Mouse (Mus musculus) lung, embryonic 15.5 days (tissue): ENCODE measurements around the gene Cmip. TPM values are rescaled to one million over a fixed set of nuclear protein-coding genes. Genes with fewer than 3 reads are reported as not detected.

Experiments
- ATAC-seq: fragments of 200-750 bp; cut with Nextera tagmentation; 2 replicates; pipeline ENCODE4 v1.8.0; 2017; ENCODE audit warnings: moderate number of reproducible peaks, borderline replicate concordance; ENCODE audit not compliant: low FRiP score, low TSS enrichment; ENCODE audit errors: extremely low read depth
- H3K27ac ChIP-seq: fragments of 300-500 bp; sonication (generic); 2 replicates; pipeline ENCODE4 v1.5.1; 2015; ENCODE audit warnings: moderate library complexity, mild to moderate bottlenecking, inconsistent platforms
- H3K27me3 ChIP-seq: fragments of 300-500 bp; sonication (generic); 2 replicates; pipeline ENCODE4 v1.6.1; 2015; ENCODE audit warnings: inconsistent platforms
- H3K36me3 ChIP-seq: fragments of 300-500 bp; sonication (generic); 2 replicates; pipeline ENCODE4 v1.6.1; 2015; ENCODE audit warnings: inconsistent platforms
- H3K4me1 ChIP-seq: fragments of 300-500 bp; sonication (generic); 2 replicates; pipeline ENCODE4 v1.6.1; 2015; ENCODE audit warnings: inconsistent platforms
- H3K4me2 ChIP-seq: fragments of 300-500 bp; sonication (generic); 2 replicates; pipeline ENCODE4 v1.6.1; 2015; ENCODE audit warnings: inconsistent platforms, mild to moderate bottlenecking, moderate library complexity
- H3K4me3 ChIP-seq: fragments of 300-500 bp; sonication (generic); 2 replicates; pipeline ENCODE4 v1.5.1; 2015; ENCODE audit warnings: mild to moderate bottlenecking, inconsistent platforms
- H3K9ac ChIP-seq: fragments of 300-500 bp; sonication (generic); 2 replicates; pipeline ENCODE4 v1.6.1; 2015; ENCODE audit warnings: inconsistent platforms
- H3K9me3 ChIP-seq: fragments of 300-500 bp; sonication (generic); 2 replicates; pipeline ENCODE4 v1.6.1; 2016; ENCODE audit warnings: inconsistent platforms
- WGBS: fragments of 180-500 bp; shearing (Covaris S2); methylation state at CpG from one replicate; pipeline ENCODE4 v1.1.7; 2015; 5-methylcytosine and 5-hydroxymethylcytosine counted together
- polyA plus RNA-seq: library from polyadenylated mRNA; unstranded; fragments of >200 nt; fragmentation: Nextera tagmentation; extraction: Ambion mirVana; gene quantifications from 2 replicates; pipeline ENCODE4 v1.2.1, GENCODE M21; 2015

Gene Cmip
- polyA plus RNA-seq, 1 experiment from 2014 or later, result 18.8 TPM

DNA sequence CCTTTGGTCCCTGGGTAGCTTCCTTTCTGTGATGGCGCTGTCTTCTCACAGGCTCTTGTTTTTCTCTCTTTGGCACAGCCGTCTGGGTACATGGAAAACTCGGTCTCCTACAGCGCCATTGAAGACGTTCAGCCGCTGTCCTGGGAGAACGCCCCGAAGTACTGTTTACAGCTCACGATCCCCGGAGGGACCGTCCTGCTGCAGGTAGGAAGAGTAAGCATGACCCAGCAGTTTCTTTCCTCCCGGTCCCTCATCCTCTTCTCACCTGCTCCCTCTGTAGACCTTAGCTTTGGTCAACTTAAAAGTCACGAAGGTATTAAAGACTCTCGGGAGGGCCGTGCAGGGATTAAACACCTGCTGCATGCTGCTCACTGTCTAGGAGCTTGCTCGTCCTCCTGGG lies 120.1 kb downstream of the Cmip start:
- no peaks in the 10 kb centered on the region for H3K36me3 ChIP-seq
- H3K27ac ChIP-seq, result no peak overlapping the region
- H3K4me1 ChIP-seq, result peaks cover 35% of the 10 kb centered on the region
- no peaks in the 10 kb centered on the region for H3K27me3 ChIP-seq
- 70% methylated on average over 16 of the region's 16 CpGs for WGBS
- ATAC-seq, result no peak
- H3K4me3 ChIP-seq, result no peak overlapping the region
- H3K4me2 ChIP-seq, result no peak overlapping the region
- no peaks in the 10 kb centered on the region for H3K9me3 ChIP-seq
- H3K9ac ChIP-seq, result no peak overlapping the region

DNA sequence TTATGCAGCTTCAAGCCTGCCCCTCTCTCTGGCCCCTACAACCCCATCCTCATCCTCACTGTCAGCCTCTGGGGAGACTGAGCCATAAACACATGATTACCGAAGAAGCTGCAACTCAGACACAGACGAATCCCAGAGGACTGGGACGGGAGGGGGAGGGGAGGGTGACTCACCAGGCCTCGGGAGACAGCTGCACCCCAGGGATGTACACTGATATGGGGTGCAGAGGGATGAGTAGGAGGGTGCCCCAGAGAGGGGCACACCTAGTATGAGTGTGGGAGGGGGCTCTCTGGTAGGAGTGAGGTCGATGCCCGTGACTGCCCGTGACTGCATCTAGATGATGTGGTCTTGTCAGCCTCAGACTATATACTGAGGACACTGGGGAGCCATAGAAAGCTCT lies 121.8 kb downstream of the Cmip start:
- Histone ChIP-seq H3K9ac (no peak overlapping the region), H3K4me1 (peaks cover 29% of the 10 kb centered on the region), H3K4me2 (no peak overlapping the region), H3K4me3 (no peak overlapping the region), H3K27ac (no peak overlapping the region), H3K36me3 (no peaks in the 10 kb centered on the region), H3K27me3 (no peaks in the 10 kb centered on the region), H3K9me3 (no peaks in the 10 kb centered on the region)
- WGBS, result 65% methylated on average over 7 of the region's 7 CpGs
- no peak for ATAC-seq

DNA sequence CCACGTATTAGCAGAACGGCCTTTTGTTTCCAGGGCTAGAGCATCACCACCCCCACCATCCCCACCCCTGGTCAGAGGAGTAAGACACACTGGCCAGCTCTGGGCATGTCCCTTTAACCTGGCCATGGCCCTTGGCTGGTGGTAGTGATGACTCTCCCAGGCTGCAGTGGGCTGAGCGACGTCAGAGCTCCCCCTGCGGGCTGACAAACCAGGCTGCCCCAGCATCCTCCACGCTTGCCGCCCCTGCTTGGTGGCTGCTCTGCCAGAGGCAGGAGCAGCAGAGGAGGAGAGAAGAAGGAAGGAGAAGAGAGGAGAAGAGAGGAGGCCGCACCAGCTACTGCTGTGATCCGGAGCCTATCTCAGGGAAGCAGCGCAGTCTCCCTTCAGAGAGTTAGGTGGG lies 122.3 kb downstream of the Cmip start:
- no peaks in the 10 kb centered on the region for H3K27me3 ChIP-seq
- ATAC-seq, result no peak
- no peak overlapping the region for H3K27ac ChIP-seq
- H3K9me3 ChIP-seq, result no peaks in the 10 kb centered on the region
- 57% methylated on average over 10 of the region's 10 CpGs for WGBS
- no peak overlapping the region for H3K4me2 ChIP-seq
- no peak overlapping the region for H3K9ac ChIP-seq
- H3K4me1 ChIP-seq, result peaks cover 29% of the 10 kb centered on the region
- no peaks in the 10 kb centered on the region for H3K36me3 ChIP-seq
- no peak overlapping the region for H3K4me3 ChIP-seq

DNA sequence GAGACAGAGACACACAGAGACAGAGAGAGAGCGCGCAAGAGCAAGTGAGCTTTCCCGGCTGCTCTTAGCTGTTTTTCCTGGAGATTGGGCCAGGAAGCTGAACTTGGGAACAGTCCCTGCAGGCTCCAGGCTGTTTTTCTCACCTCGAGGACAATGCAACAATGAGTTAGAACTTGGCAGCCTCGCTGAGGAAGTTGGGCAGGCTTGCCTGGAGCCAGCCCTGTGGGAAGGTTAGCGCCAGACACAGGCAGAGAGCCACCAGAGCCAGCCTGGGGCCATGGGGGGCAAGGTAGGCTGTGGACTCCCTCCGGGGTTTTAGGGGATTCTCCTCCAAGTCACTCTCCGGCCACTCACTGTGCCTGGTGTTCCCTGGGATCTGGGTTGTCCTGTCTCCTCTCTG lies 123.9 kb downstream of the Cmip start:
- Histone ChIP-seq H3K4me1 (peaks cover 29% of the 10 kb centered on the region), H3K27me3 (no peaks in the 10 kb centered on the region), H3K36me3 (no peaks in the 10 kb centered on the region), H3K4me3 (no peak overlapping the region), H3K9me3 (no peaks in the 10 kb centered on the region), H3K9ac (no peak overlapping the region), H3K4me2 (0 out of 2 replicates have a peak overlapping the region, but pooled peaks have one; percentile 10), H3K27ac (peak overlapping the region; percentile 70)
- WGBS, result 38% methylated on average over 8 of the region's 8 CpGs
- ATAC-seq, result peak; percentile 58; the same call in 1 of the 2 replicates

DNA sequence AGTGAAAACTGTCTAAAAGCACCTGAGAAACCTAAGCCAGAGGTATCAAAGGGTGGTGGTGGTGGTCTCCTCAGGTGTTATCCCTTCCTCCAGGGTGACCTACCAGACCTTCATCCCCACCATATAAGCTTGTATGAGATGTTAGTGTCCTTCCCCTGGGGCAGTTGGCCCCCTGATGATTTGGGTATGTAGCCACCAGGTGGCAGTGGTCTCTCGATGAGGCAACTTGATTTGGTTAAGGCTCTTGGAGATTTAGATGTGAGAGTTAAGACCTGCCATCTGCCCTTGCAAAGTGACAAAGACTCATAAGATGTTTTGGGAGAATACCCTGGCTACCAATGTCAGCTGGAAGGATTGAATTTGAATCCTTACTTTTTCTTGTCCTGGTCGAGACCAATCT lies 129.3 kb downstream of the Cmip start:
- 66% methylated on average over 2 of the region's 2 CpGs for WGBS
- Histone ChIP-seq H3K4me3 (no peak overlapping the region), H3K36me3 (no peaks in the 10 kb centered on the region), H3K27me3 (no peaks in the 10 kb centered on the region), H3K9ac (no peak overlapping the region), H3K9me3 (no peaks in the 10 kb centered on the region), H3K4me1 (peaks cover 20% of the 10 kb centered on the region), H3K4me2 (no peak overlapping the region), H3K27ac (no peak overlapping the region)
- ATAC-seq, result no peak

DNA sequence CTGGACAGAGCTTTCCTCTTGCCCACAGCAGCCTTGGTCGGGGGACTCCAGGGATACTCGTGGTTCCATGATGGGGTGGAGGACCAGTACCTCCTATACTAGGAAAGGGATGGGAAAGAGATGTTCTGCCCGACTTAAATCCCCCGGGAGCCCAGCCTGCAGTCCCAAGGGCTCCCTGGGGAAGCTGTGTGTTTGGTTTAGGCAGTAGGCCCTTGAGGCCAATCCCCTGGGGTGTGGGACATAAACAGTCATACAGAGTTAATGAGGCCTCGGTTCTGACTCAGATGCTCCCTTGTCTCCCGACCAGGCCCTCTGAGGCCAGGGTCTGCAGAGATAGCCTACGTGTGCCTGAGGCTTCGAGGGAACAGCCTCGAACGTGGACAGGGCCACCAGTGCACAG lies 130.8 kb downstream of the Cmip start:
- Histone ChIP-seq H3K27me3 (no peaks in the 10 kb centered on the region), H3K4me2 (no peak overlapping the region), H3K4me3 (no peak overlapping the region), H3K9me3 (no peaks in the 10 kb centered on the region), H3K27ac (no peak overlapping the region), H3K36me3 (no peaks in the 10 kb centered on the region), H3K4me1 (peaks cover 22% of the 10 kb centered on the region), H3K9ac (no peak overlapping the region)
- no peak for ATAC-seq
- 72% methylated on average over 10 of the region's 10 CpGs for WGBS

DNA sequence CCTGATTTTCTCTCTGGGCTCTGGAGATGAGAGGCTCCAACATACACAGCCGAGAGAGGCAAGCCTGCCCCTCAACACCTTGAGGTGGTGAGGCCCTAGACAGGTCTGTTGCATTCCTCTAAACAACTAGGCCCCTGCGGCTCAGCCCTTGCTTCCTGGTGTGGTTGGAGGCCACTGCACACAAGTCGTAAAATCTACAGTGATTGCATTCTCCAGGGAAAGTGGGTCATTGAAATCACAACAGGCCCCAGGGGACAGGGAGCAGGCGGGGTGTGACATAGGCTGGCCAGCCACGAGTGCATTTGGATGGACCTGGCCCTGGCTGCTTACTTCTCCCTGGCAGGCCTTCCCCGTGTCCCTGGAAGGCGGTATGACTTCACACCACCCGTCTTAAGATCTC lies 131.5 kb downstream of the Cmip start:
- Histone ChIP-seq H3K4me3 (no peak overlapping the region), H3K27me3 (no peaks in the 10 kb centered on the region), H3K9me3 (no peaks in the 10 kb centered on the region), H3K27ac (no peak overlapping the region), H3K9ac (no peak overlapping the region), H3K4me2 (no peak overlapping the region), H3K36me3 (no peaks in the 10 kb centered on the region), H3K4me1 (peaks cover 22% of the 10 kb centered on the region)
- WGBS, result 66% methylated on average over 8 of the region's 8 CpGs
- no peak for ATAC-seq

DNA sequence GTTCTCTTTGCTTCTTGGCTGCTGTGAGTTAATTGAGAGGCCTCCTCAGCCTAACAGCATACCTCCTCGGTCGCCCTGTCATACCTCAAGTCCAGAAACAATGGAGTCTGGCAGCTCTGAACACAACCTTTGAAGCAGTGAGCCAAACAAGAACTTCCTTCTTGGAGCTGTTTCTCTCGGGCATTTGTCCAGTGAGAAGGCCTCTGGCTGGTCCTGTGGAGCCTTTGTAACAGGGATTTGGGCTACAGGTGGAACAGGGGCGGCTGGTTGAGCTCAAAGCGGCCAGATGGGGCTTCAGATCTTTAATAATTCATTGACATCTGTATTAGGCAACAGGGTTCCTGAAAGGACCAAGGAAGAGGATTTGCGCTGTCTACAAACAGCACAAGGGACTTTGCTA lies 137.0 kb downstream of the Cmip start:
- Histone ChIP-seq H3K27me3 (no peaks in the 10 kb centered on the region), H3K9me3 (no peaks in the 10 kb centered on the region), H3K4me3 (no peak overlapping the region), H3K27ac (no peak overlapping the region), H3K36me3 (peaks cover 5% of the 10 kb centered on the region; the same call in 1 of the 2 replicates), H3K9ac (no peak overlapping the region), H3K4me1 (peaks cover 17% of the 10 kb centered on the region; the same call in 1 of the 2 replicates), H3K4me2 (no peak overlapping the region)
- 70% methylated on average over 6 of the region's 6 CpGs for WGBS
- ATAC-seq, result no peak

DNA sequence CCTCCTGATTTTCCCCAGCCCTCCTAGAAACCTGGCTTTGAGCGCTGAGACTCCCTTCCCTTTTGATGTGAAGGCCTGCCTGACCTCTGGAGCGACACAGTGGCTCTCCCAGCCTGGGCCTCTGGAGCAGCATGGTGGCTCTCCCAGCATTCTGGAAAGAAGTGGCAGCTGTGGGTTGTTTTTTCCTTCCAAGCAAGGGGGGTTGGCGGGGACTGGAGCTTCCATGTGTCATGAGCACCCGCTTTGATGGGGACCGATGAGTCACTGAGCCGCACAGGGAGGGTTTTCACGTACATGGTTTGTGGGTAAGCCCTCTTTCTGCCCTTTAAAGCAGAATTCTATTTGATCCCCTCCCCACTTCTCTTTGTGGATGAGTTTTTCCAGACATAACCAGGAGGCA lies 138.2 kb downstream of the Cmip start:
- 72% methylated on average over 7 of the region's 7 CpGs for WGBS

DNA sequence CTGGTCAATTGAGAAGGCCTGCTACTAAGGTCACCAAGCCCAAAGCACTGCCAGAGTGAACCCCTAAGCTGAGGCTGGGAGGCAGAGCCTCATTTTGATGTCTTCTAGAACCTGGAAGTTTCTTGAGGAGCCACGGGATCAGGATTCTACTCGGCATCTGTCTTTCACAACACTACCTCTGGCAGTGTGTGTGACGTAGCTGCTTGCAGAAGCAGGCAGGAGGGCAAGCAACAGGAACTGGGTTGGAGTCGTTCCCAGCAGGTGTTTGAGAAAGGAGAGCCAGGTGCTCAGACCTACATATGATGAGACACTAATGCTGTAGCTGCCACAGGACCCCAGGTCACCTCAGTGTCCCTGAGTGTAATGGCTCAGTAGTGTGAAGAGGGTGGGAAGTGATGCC lies 140.0 kb downstream of the Cmip start:
- 92% methylated on average over 4 of the region's 4 CpGs for WGBS
- no peaks in the 10 kb centered on the region for H3K27me3 ChIP-seq
- no peak for ATAC-seq

More for the DNA sequence above, 138.2 kb downstream of the Cmip start:
- peaks cover 12% of the 10 kb centered on the region; the same call in 1 of the 2 replicates for H3K4me1 ChIP-seq
- no peak overlapping the region for H3K27ac ChIP-seq
- no peak overlapping the region for H3K9ac ChIP-seq
- no peak overlapping the region for H3K4me3 ChIP-seq
- ATAC-seq, result no peak
- no peaks in the 10 kb centered on the region for H3K9me3 ChIP-seq
- peaks cover 5% of the 10 kb centered on the region; the same call in 1 of the 2 replicates for H3K36me3 ChIP-seq
- H3K4me2 ChIP-seq, result no peak overlapping the region
- H3K27me3 ChIP-seq, result no peaks in the 10 kb centered on the region

DNA sequence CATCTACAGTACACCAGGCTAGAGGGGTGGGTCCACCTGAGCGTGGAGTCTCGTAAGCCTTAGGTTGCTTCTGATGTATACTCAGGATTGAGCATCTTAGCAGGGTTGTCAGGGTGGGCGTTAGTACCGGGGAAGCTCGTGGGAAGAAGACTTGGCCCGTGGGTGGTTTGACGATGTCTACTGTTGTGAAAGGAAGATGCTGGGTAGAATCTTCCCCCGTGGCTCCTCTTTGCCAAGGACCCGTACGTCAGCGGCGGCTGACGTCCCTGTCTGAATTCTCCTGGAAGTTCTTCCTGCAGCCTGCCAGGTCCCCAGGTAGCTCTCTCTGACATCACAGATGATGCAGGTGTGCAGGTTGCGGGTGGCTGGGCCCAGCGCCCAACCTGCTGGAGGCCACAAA lies 140.9 kb downstream of the Cmip start:
- H3K27ac ChIP-seq, result no peak overlapping the region
- 96% methylated on average over 15 of the region's 15 CpGs for WGBS
- peaks cover 5% of the 10 kb centered on the region; the same call in 1 of the 2 replicates for H3K36me3 ChIP-seq

More for the DNA sequence above, 140.0 kb downstream of the Cmip start:
- Histone ChIP-seq H3K4me3 (no peak overlapping the region), H3K4me2 (no peak overlapping the region), H3K27ac (no peak overlapping the region), H3K4me1 (no peaks in the 10 kb centered on the region), H3K9me3 (no peaks in the 10 kb centered on the region), H3K9ac (no peak overlapping the region), H3K36me3 (peaks cover 5% of the 10 kb centered on the region; the same call in 1 of the 2 replicates)

DNA sequence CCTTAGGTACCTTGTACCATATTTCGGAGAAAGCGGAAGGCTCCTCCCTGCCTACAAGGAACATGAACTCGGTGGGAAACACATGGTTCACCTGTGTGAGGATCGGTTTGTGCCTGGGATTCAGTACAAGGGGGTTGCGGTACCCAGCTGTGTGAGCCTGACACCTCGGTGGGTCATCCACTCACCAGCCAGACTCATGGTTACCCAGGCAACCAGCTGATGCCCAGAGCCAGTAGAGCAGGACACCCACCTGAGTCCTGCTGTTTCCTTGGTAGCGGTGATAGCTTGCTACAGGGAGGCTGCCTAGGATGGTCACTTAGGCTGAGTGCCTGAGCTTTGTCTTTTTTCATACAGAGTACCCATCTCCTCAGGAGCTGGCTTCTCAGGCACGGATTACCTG lies 142.4 kb downstream of the Cmip start:
- Histone ChIP-seq H3K4me3 (no peak overlapping the region), H3K4me1 (peaks cover 16% of the 10 kb centered on the region), H3K9ac (no peak overlapping the region), H3K27me3 (no peaks in the 10 kb centered on the region), H3K27ac (no peak overlapping the region), H3K36me3 (peaks cover 5% of the 10 kb centered on the region; the same call in 1 of the 2 replicates), H3K9me3 (no peaks in the 10 kb centered on the region), H3K4me2 (no peak overlapping the region)
- WGBS, result 84% methylated on average over 8 of the region's 8 CpGs
- no peak for ATAC-seq

More for the DNA sequence above, 140.9 kb downstream of the Cmip start:
- no peak overlapping the region for H3K4me2 ChIP-seq
- no peak for ATAC-seq
- no peak overlapping the region for H3K4me3 ChIP-seq
- peaks cover 2% of the 10 kb centered on the region; the same call in 1 of the 2 replicates for H3K4me1 ChIP-seq
- no peaks in the 10 kb centered on the region for H3K9me3 ChIP-seq
- no peaks in the 10 kb centered on the region for H3K27me3 ChIP-seq
- no peak overlapping the region for H3K9ac ChIP-seq

DNA sequence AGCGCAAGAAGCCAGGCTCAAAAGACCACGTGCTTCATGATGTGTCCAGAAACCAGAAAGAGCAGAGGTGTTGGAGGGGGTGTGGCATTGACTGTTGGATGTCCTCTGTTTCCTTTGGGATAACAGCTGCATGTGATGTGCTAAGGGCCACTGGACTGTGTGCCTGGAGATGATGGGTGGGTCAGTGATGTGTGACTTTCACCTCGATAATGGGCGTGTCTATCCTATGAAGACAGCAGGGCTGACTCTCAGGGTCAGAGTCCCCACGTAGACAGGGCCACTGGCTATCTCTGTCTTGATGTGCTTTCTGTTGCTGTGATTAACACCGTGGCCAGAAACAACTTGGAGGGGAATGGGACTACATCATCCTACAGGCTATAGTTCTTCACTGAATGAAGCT lies 144.0 kb downstream of the Cmip start:
- 82% methylated on average over 6 of the region's 6 CpGs for WGBS
- Histone ChIP-seq H3K9ac (no peak overlapping the region), H3K27ac (no peak overlapping the region), H3K4me3 (no peak overlapping the region), H3K4me1 (peaks cover 16% of the 10 kb centered on the region), H3K9me3 (no peaks in the 10 kb centered on the region), H3K4me2 (no peak overlapping the region), H3K36me3 (peaks cover 5% of the 10 kb centered on the region; the same call in 1 of the 2 replicates), H3K27me3 (no peaks in the 10 kb centered on the region)
- ATAC-seq, result no peak
